Mouse (Mus musculus) spleen, adult 18-20 months (tissue): Measurements from ENCODE around the gene Stk39.

Experiments
- DNase-seq, 2 experiments: peaks; one replicate each; pipeline ENCODE4 v3.0.0; 2022; ENCODE audit warnings: mixed read lengths in 2 of 2

Gene Stk39

GRCm38 (mm10) chr2:68334945-68335344 lies 137.1 kb downstream of the Stk39 start:
- DNase-seq, result no peak

DNA sequence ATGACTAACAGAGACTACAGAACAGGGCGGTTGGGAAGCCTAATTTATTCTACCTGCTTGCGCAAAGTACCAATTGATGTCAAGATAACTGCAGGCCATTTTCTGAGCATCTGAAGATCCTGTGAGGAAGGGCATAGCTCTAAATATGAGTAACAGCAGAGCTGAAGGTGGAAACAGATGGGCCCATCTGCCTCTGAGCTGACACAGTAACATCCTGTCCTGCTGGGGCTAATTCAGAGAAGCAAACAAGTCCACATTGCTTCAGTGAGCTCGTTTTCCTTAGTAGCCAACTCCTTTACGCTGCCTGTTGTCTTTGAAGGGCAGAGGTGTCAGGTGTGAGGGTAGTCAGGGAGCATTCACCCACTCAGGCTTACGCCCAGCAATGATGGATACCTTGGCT lies 146.8 kb downstream of the Stk39 start:
- DNase-seq, result no peak

DNA sequence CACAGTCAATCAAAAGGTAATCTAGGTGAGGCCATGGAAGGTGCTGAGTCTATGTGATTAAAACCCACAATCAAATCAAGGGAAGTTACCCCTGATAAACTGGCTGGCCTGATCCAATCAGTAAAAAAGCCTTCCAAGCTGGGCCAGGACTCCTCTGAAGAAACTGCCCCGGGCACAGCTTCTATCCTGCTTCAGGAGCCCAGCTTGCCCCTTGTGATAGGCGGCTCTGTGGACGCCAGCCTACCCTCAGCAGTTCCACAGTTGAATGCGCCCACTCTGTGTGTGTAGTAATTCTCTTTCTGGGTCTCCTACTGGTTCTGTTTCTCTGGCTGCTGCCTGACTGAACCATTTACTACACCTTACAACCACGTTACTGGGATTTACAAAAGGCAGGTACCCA lies 150.8 kb downstream of the Stk39 start:
- DNase-seq, result no peak

- no peak for DNase-seq
These were observed 151.4 kb downstream of the Stk39 start for GRCm38 (mm10) chr2:68320670-68321069.

- no peak for DNase-seq
These were observed 153.6 kb downstream of the Stk39 start for GRCm38 (mm10) chr2:68318452-68318851.

DNA sequence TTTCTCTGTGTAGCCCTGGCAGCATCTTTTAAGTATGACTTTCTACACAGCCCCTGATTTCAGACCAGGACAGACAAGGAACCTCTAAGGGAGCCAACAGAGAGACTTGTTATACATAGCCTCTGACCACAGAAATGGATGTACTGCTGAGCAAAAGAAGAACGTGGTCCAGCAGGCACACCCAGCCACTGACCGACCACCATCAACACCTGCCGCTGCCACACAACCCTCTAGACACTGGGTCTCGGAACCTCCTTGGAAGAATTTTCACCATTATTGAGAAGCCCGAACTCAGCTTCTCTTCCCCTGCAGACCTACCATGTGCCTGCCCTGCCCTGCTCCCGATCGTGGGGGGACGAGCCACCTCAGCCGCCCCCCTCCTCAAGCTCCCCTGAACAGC lies 154.2 kb downstream of the Stk39 start:
- no peak for DNase-seq

- no peak for DNase-seq
These were observed 154.6 kb downstream of the Stk39 start for GRCm38 (mm10) chr2:68317452-68317851.

- DNase-seq, result no peak
These were observed 156.8 kb downstream of the Stk39 start for GRCm38 (mm10) chr2:68315258-68315657.

DNA sequence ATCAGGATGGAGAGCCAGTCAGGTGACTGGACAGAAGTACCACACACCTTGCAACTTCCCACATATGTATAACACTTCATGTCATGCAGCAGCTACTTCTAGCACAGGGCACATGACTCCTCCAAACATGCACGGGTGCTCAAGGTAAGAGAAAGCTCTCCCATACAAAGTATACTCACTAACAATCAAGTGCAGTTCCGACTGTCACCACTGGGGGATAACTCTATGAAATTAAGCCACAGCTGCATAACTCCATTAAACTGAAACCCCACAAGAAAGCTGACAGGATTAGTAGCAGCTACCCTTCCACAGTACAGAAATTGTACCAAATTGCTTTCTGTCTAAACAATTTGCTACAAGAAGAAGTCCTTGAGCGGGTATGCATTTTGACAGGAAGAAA lies 161.9 kb downstream of the Stk39 start:
- peak in 1 of 2 experiments; percentile 11 for DNase-seq

DNA sequence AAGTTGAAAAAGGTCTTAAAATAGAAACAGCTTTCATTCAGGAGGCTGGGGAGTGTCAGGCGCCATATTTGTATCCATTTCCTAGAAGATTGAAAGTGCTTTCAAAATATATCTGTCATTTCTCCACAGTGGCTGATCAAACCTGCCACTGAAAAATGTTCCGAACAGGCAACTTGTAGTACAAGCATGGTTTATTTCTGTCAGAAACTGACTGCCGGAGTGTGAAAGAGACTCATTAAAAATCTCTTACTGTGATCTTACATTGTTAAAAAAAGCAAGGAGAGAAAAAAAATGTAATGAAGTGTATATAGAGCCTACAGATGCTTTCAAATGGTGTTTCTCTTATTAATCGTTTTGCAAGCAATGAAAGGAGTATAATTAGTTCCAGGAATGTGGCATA lies 165.5 kb downstream of the Stk39 start:
- DNase-seq, result no peak

DNA sequence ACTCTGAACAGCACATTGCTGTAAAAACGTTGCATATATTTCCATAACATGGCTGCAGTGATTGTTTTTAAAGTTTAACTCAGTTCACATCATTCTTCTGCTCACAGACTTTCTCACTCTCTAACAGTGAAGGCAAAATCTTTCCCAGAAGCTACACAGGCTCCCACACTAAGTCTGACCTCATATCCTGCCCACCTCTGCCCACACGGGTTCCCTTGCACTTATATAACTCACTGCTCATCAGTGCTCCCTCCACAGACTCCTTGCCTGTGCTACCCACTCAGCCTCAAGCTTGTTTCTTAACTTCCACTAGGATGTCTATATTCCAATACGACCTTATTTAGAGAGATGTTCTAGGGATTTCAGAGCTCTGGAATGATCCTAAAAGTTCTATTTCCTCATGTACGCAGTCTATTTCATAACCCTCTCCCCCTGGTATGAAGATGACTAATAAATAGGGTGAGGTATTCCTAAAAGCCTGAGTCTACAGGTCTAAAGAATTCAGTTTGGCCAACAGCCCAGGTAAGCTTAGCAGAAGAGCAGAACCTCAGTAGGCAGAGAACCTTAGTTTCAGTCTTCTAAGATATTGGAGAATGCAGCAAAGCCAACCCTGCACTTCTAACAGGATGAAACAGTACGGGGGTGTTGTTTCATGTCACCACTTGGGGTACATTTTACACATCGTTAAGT lies 167.2 kb downstream of the Stk39 start:
- DNase-seq, result no peak

DNA sequence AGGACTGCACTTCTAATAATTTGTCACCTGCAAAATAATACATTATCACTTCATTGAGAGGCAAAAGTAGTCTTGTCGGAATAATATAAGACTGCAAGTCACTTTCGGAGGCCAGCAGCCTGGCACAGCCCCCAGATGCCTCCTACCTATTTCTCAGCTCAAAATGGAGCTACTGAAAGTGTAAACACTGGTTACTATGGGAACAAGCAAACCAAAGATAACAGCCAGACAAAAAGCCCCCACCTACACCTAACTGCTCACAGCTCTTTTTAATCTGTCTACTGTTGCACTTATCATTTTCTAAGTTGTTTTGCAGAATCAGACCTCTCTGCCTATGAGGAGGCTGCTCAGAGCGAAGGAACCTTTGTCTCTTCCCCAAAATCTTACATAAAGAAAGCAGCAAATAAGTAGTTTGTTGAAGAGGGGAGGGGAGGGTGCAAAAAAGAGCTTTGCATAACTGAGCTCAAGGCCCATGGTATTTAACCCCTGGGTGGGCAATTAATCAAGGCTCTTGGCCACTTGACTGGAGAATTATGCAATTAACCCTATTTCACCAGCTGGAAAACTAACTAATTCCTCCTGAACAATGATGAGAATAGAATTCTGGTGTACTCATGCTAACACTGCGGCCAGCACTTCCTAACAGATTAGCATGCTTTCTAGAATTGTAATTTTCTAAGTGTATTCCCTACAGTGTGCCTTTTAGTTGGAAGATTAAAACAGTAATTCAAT lies 170.1 kb downstream of the Stk39 start:
- DNase-seq, result no peak

GRCm38 (mm10) chr2:68298356-68298755 lies 173.7 kb downstream of the Stk39 start:
- DNase-seq, result no peak

DNA sequence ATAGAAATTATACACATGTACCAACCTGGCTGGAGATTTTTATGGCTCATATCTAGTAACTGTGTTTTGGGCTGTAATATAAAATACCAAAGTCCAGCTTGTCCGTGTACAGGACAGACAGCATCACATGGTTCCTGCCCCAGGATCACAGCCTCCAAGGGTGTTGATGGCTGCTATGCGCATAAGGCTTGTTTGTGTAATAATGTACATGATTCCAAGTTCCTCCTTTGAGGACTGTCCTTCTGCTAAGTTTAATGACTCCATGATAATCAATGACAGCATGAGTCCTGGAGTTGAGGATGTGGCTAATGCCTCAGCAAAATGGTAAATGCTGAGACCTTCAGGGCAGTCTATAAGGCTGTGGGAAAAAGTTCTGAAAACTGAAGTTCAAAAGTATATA lies 174.1 kb downstream of the Stk39 start:
- no peak for DNase-seq

GRCm38 (mm10) chr2:68296743-68297142 lies 175.3 kb downstream of the Stk39 start:
- no peak for DNase-seq

DNA sequence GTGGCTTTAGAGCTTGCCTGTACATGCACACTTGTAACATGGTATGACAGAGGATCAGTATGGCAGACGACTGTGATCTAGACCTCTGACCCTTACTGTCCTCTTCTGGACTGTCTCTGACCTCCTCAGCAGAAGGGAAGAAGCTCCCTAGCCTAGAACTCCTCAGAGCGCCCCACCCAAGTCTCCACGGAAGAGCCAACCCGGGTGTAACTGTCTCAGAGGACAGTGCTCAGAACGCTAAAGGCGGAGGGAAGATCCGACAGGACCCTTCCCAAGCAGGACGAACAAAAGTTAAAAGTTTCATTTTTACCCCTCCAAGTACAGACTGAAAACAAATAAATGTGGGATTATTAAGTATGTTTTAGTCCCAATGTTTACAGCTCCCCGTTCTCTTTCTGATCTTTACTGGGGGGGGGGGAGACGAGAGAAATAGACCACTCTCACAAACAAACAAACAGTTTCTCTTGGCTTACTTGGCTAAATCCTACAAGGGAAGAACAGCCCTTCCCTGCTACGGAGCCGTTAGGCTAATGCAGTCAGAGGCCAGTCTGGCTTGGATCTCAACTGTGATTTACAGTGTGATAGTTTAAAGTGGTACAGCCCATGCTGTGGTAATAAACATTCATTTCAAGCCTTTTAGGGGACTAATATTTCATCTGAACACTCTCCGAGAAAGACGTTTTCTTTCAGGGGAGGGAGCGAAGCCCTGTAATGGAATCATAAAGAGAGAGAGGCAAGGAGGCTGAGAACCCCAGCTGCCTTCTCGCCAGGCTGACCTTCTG lies 179.3 kb downstream of the Stk39 start:
- no peak for DNase-seq

- no peak for DNase-seq
These were observed 180.2 kb downstream of the Stk39 start for GRCm38 (mm10) chr2:68291895-68292294.

GRCm38 (mm10) chr2:68289961-68290360 lies 182.1 kb downstream of the Stk39 start:
- DNase-seq, result no peak

GRCm38 (mm10) chr2:68289177-68289576 lies 182.9 kb downstream of the Stk39 start:
- DNase-seq, result no peak

DNA sequence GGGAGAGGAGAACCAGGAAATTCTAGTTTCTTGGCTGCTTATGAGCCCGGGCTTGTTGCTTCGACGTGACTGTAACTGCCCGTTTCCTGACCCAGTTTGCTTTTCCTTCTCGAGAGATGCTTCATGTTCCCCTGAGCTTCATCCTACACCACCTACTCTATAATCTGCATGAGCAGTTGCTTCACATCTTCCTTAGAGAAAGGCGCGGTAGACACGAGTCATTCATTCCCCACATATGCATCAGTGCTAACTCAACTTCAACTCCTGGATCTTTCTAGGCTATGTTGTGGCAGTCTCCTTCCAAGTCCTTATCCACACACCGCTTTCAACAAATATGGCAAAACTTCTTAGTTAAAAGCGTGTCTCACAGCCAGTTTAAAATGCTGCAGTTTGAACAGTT lies 184.0 kb downstream of the Stk39 start:
- DNase-seq, result no peak

- no peak for DNase-seq
These were observed 187.7 kb downstream of the Stk39 start for GRCm38 (mm10) chr2:68284391-68284790.

GRCm38 (mm10) chr2:68283021-68283548 lies 189.0 kb downstream of the Stk39 start:
- no peak for DNase-seq

DNA sequence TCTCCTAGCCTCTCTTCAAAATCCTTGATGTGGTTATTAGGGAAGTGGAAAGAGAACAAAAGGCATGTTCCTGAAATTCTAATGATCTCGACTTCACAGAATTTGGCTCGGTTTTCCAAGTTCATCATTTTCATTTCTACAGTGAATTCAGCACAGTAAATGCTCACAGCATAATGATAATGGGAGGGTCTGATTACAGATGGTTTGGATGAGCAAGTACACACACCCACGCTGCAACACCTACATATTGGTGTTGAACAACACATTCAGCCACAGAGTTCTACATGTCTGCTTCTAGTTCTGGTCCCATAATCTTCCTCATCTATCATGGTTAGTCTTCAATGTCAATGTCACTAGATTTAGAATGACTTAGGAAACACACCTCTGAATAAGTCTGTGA lies 190.5 kb downstream of the Stk39 start:
- DNase-seq, result no peak

DNA sequence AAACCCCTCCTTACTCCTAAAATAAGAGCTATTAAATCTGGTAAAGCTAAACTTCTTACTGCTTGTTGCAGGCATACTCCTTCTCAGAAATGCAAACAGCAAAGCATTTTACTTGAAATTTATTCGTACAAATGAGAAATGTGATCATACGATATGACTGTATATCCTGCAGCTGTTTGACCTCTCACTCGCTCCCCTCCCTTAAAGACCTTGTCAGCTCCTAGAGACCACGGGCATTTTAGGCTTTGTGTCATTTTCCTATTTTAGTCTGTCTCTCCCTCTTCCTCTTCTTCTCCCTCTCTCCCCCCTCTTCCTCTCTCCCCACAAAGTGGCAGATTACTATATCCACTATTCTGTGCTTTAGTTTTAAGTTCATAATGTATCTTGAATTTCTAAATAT lies 200.8 kb downstream of the Stk39 start:
- no peak for DNase-seq
